Mouse (Mus musculus) olfactory bulb, adult 2 months (tissue): ENCODE measurements around the gene Pkdrej.

ENCODE experiments used
- CTCF ChIP-seq: fragments of 200-500 bp; IDR thresholded peaks from 2 replicates; pipeline ENCODE4 v1.5.1; 2012; ENCODE audit warnings: low read depth, mild to moderate bottlenecking, low read length, moderate library complexity; ENCODE audit not compliant: insufficient read depth
- POLR2A ChIP-seq: fragments of 200-500 bp; IDR thresholded peaks from 2 replicates; pipeline ENCODE4 v1.6.1; 2012; ENCODE audit warnings: mild to moderate bottlenecking, low read depth, low read length, moderate library complexity; ENCODE audit not compliant: insufficient read depth

DNA sequence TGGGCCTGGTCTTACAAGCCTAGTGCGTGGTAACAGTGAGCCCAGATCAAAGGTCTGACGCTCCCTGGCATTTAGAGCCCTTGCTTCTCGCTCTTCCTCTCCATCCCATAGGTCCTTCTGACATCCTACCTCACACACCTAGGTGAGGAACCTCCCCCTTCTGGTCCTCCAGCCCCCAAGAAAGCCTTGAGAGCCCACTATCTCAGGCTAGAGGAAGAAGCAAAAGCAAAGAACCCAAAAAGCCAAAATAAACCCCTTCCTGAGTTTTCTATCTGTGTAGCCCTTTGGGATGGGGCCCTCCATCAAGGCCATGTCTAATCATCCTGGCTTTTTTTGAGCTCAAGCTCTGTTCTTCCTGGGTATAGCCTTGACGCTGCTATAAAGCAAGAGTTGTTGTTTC lies 33.5 kb downstream of the Pkdrej start:
- no peak for TF ChIP-seq CTCF
- TF ChIP-seq POLR2A, result no peak
